Mouse (Mus musculus) embryonic facial prominence, embryonic 10.5 days (tissue): ENCODE results near the gene Gm49396. TPM values are rescaled to one million over a fixed set of nuclear protein-coding genes. Genes with fewer than 3 reads are reported as not detected.

ENCODE experiments used
- DNase-seq: peaks from one replicate; pipeline ENCODE4 v3.0.0-alpha.2; 2017; ENCODE audit warnings: low spot score
- H3K27ac ChIP-seq: fragments of 300-500 bp; sonication (generic); replicated peaks from 2 replicates; pipeline ENCODE4 v1.5.1; 2016; ENCODE audit warnings: mild to moderate bottlenecking
- H3K27me3 ChIP-seq: fragments of 300-500 bp; sonication (generic); replicated peaks from 2 replicates; pipeline ENCODE4 v1.6.1; 2016; ENCODE audit warnings: low read depth, mild to moderate bottlenecking; ENCODE audit not compliant: poor library complexity, severe bottlenecking
- H3K36me3 ChIP-seq: fragments of 300-500 bp; sonication (generic); replicated peaks from 2 replicates; pipeline ENCODE4 v1.6.1; 2016; ENCODE audit warnings: mild to moderate bottlenecking, moderate library complexity
- H3K4me1 ChIP-seq: fragments of 300-500 bp; sonication (generic); 2 replicates; pipeline ENCODE4 v1.6.1; 2016
- H3K4me3 ChIP-seq: fragments of 300-500 bp; sonication (generic); 2 replicates; pipeline ENCODE4 v1.5.1; 2016; ENCODE audit warnings: mild to moderate bottlenecking, moderate library complexity
- H3K9me3 ChIP-seq: fragments of 300-500 bp; sonication (generic); 2 replicates; pipeline ENCODE4 v1.6.1; 2016; ENCODE audit warnings: mild to moderate bottlenecking
- WGBS: fragments of 180-500 bp; shearing (Covaris S2); methylation state at CpG from one replicate; pipeline ENCODE4 v1.1.7; 2016; 5-methylcytosine and 5-hydroxymethylcytosine counted together
- microRNA-seq: library from miRNA; unstranded; fragments of <30 nt; microRNA quantifications from one replicate; pipeline ENCODE4, GENCODE M21; 2017
- polyA plus RNA-seq: library from polyadenylated mRNA; unstranded; fragments of >200 nt; fragmentation: Nextera tagmentation; extraction: Ambion mirVana; gene quantifications from 2 replicates; pipeline ENCODE4 v1.2.1, GENCODE M21; 2016

Gm49396 gene
- polyA plus RNA-seq, 1 experiment from 2014 or later: 14.2 TPM

DNA sequence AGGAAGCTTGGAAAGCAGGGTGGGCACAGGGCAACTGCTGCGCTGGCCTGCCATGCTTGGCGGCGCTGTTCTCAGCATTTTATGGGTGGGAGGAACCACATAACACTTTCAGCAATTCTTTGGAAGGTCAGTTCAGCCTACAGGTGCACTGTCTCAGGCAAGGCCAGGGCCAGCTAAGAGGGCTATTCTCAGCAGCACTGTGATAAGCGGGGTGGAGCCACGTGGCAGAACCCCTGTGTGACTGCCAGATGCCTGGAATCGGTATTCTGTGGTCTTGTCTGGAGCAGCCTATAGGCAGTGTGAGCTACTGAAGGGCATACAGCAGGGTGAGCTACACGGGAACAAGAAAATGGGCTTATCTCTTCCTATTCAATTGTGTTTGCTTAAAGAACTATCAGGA, 46.9 kb downstream of the Gm49396 start:
- 0 out of 2 replicates have a peak, but pooled peaks cover 5% of the 10 kb centered on the region for H3K4me1 ChIP-seq
- no peak overlapping the region for H3K4me3 ChIP-seq
- WGBS: 58% methylated on average over 7 of the region's 7 CpGs
- no peak overlapping the region for H3K27ac ChIP-seq
- no peaks in the 10 kb centered on the region for H3K9me3 ChIP-seq
- H3K36me3 ChIP-seq: peaks cover 4% of the 10 kb centered on the region
- H3K27me3 ChIP-seq: no peaks in the 10 kb centered on the region
- DNase-seq: no peak

DNA sequence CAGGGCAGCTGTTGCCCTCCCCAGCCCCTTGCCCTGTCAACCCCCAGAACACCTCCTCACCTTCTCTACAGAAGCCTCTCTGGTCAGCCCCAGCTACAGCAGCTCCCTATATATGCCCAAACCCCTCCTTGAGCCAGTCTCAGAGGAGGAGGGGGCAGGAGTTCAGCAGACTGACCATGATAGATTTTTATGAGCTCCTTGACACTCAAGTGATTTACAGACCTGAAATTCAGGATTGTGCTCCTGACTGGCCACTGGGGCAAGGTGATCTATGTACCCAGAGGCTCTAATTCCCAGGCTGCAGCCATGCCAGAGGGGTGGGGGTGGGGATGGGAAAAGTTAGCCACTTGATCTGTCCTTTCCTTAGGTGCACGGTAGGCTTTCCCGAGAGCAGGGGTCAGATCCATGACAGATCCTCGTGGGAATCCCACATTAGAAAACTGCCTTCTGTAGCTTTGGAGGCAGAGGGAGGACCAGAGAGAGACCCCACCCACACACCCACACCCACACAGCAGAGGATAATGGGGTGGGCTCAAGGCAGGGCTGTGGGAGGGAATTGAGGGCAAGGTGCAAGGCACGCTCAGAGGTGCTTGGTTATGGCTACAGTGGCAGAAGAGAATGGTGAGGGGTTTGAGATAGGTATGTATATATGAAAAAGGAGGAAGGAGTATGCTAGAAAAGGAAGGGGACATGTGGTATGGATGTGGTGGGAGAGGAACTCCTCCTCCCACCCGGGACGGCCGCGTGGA, 49.7 kb downstream of the Gm49396 start, which contains the start of gene Upk1a:
Upk1a (minus strand) TSS at position 194 of the 749 bp plus-strand sequence.
- Histone ChIP-seq H3K4me3 (no peak within 1 kb of the TSS), H3K9me3 (0 out of 2 replicates have a peak, but pooled peaks cover 2% of the 10 kb centered on the region), H3K4me1 (0 out of 2 replicates have a peak, but pooled peaks cover 5% of the 10 kb centered on the region), H3K27me3 (no peaks in the 10 kb centered on the region), H3K36me3 (peaks cover 32% of the 10 kb centered on the region), H3K27ac (no peak within 1 kb of the TSS)
- DNase-seq: no peak
- 79% methylated on average over 8 of the region's 8 CpGs for WGBS

DNA sequence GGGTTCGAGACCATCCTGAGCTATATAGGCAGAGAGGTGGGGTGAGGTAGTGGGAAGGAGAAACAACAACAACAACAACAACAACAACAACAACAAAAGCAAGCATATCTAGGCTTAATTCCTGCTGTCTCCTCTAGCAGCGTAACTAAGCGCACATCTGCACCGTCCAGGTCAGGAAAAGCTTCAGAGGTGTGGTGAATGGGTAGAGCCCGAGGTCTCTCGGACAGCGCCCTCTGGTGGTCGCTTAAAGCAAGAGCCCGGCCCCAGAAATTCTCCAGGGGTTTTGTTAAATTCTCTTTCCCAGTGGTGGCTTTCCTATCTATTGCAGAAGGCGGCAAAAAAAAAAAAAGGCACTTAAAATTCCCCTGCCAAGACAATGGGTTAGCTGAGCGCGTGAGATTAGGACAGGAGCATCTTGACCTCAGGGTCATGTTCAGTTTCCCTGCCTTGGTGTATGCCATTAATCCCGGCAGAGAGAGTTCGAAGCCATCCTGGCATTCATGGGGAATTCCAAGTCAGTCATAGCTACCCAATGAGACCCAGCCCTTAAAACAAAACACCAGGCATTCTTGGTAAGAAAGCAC, 50.5 kb downstream of the Gm49396 start:
- no peaks in the 10 kb centered on the region for H3K27me3 ChIP-seq
- WGBS: 27% methylated on average over 14 of the region's 14 CpGs

GRCm38 (mm10) chr7:30614454-30614853, 51.3 kb downstream of the Gm49396 start:
- Histone ChIP-seq H3K9me3 (0 out of 2 replicates have a peak, but pooled peaks cover 2% of the 10 kb centered on the region), H3K27me3 (no peaks in the 10 kb centered on the region), H3K4me3 (no peak overlapping the region), H3K27ac (no peak overlapping the region), H3K4me1 (no peaks in the 10 kb centered on the region), H3K36me3 (peaks cover 48% of the 10 kb centered on the region)
- no peak for DNase-seq
- 78% methylated on average over 2 of the region's 2 CpGs for WGBS

More for the DNA sequence above, 50.5 kb downstream of the Gm49396 start:
- Histone ChIP-seq H3K4me3 (no peak overlapping the region), H3K36me3 (peaks cover 39% of the 10 kb centered on the region), H3K27ac (no peak overlapping the region), H3K9me3 (0 out of 2 replicates have a peak, but pooled peaks cover 2% of the 10 kb centered on the region), H3K4me1 (no peaks in the 10 kb centered on the region)
- DNase-seq: peak; percentile 71

- Histone ChIP-seq H3K9me3 (0 out of 2 replicates have a peak, but pooled peaks cover 2% of the 10 kb centered on the region), H3K36me3 (peaks cover 54% of the 10 kb centered on the region), H3K4me1 (no peaks in the 10 kb centered on the region), H3K27me3 (no peaks in the 10 kb centered on the region), H3K27ac (no peak overlapping the region), H3K4me3 (no peak overlapping the region)
- 64% methylated on average over 5 of the region's 5 CpGs for WGBS
- no peak for DNase-seq
These were observed 52.1 kb downstream of the Gm49396 start for GRCm38 (mm10) chr7:30615049-30615760.

Small RNA genes within 50 kb of the gene (microRNA-seq; reads per million reads assigned to microRNA genes)
- gene Gm38670: 1.2 reads per million
- 0.91 reads per million for gene Mir3569

Other genes with a start within 250 kb of the Gm49396 start
- gene Syne4, start 248.5 kb upstream of the Gm49396 start, polyA plus RNA-seq: 51.1 and 65.6 TPM in 2 replicates
- 2.1 TPM in 2 replicates for gene E130208F15Rik, start 241.6 kb upstream of the Gm49396 start, polyA plus RNA-seq
- 17.5 and 17.8 TPM in 2 replicates for gene Sdhaf1, start 239.4 kb upstream of the Gm49396 start, polyA plus RNA-seq
- gene Lrfn3, start 200.6 kb upstream of the Gm49396 start, polyA plus RNA-seq: 5.0 and 5.4 TPM in 2 replicates
- 11.8 and 15.4 TPM in 2 replicates for gene Tyrobp, start 149.6 kb upstream of the Gm49396 start, polyA plus RNA-seq
- not detected in 2 replicates for gene Hcst, start 143.5 kb upstream of the Gm49396 start, polyA plus RNA-seq
- 1.1 and 1.8 TPM in 2 replicates for gene Nfkbid, start 141.6 kb upstream of the Gm49396 start, polyA plus RNA-seq
- gene Aplp1, start 117.8 kb upstream of the Gm49396 start, polyA plus RNA-seq: 28.6 and 32.3 TPM in 2 replicates
- 1.3 and 2.2 TPM in 2 replicates for gene Kirrel2, start 105.7 kb upstream of the Gm49396 start, polyA plus RNA-seq
- 0.15 and 0.63 TPM in 2 replicates for gene Nphs1, start 105.0 kb upstream of the Gm49396 start, polyA plus RNA-seq
- gene Prodh2, start 69.7 kb upstream of the Gm49396 start, polyA plus RNA-seq: 0.28 TPM in 1 of 2 replicates, not detected in the other
- gene Arhgap33, start 28.3 kb upstream of the Gm49396 start, polyA plus RNA-seq: 24.8 and 25.2 TPM in 2 replicates
- 4.1 and 5.6 TPM in 2 replicates for gene Hspb6, start 11.2 kb upstream of the Gm49396 start, polyA plus RNA-seq
- 17.7 TPM in 2 replicates for gene Proser3, start 11.0 kb upstream of the Gm49396 start, polyA plus RNA-seq
- gene Lin37, start 3.5 kb upstream of the Gm49396 start, polyA plus RNA-seq: 42.5 and 45.2 TPM in 2 replicates
- 91.5 and 94.9 TPM in 2 replicates for gene U2af1l4, start within 50 bp of the Gm49396 start, polyA plus RNA-seq
- 112 and 118 TPM in 2 replicates for gene Psenen, start 283 bp downstream of the Gm49396 start, polyA plus RNA-seq
- gene Igflr1, start 2.1 kb downstream of the Gm49396 start, polyA plus RNA-seq: 2.8 and 4.6 TPM in 2 replicates
- 8.9 and 10.2 TPM in 2 replicates for gene Kmt2b, start 25.4 kb downstream of the Gm49396 start, polyA plus RNA-seq
- gene Zbtb32, start 35.6 kb downstream of the Gm49396 start, polyA plus RNA-seq: 0.41 TPM in 1 of 2 replicates, not detected in the other
- 0.54 and 1.0 TPM in 2 replicates for gene Upk1a, start 49.5 kb downstream of the Gm49396 start, polyA plus RNA-seq
- gene Cox6b1, start 62.8 kb downstream of the Gm49396 start, polyA plus RNA-seq: 776 and 799 TPM in 2 replicates
- 0.47 and 0.87 TPM in 2 replicates for gene Etv2, start 72.5 kb downstream of the Gm49396 start, polyA plus RNA-seq
- gene Rbm42, start 87.0 kb downstream of the Gm49396 start, polyA plus RNA-seq: 134 and 139 TPM in 2 replicates
- gene Haus5, start 101.7 kb downstream of the Gm49396 start, polyA plus RNA-seq: 79.6 and 80.3 TPM in 2 replicates
- not detected in 2 replicates for gene Pmis2, start 108.3 kb downstream of the Gm49396 start, polyA plus RNA-seq
- not detected in 2 replicates for gene 2200002J24Rik, start 135.6 kb downstream of the Gm49396 start, polyA plus RNA-seq
- 0.53 and 0.77 TPM in 2 replicates for gene Atp4a, start 148.9 kb downstream of the Gm49396 start, polyA plus RNA-seq
- gene Tmem147, start 166.2 kb downstream of the Gm49396 start, polyA plus RNA-seq: 147 and 151 TPM in 2 replicates
- 0.36 and 0.59 TPM in 2 replicates for gene Gapdhs, start 180.3 kb downstream of the Gm49396 start, polyA plus RNA-seq
- gene Sbsn, start 188.1 kb downstream of the Gm49396 start, polyA plus RNA-seq: 0.68 and 1.0 TPM in 2 replicates
- not detected in 2 replicates for gene Dmkn, start 200.4 kb downstream of the Gm49396 start, polyA plus RNA-seq
- not detected in 2 replicates for gene Krtdap, start 224.6 kb downstream of the Gm49396 start, polyA plus RNA-seq